19 mouse cellular contexts compared by ENCODE assay signal in genomic region chr13:97452386-97453089, GRCm38 (mm10).
DNase-seq lines count a peak whose midpoint lies in the region; ATAC-seq lines count a peak whose summit lies in the region.
"Had no signal": no experiment of that assay in that cellular context is flagged by ENCODE, and none has a peak within 500 bp of the region (broad histone marks: within the 10 kb centered on the region; RNA-seq: fewer than 3 reads in every experiment).

No protein-coding gene starts in this region.

- no peaks in the 10 kb centered on the region for H3K9me3 ChIP-seq in hindbrain, embryonic 10.5 days
- no peaks in the 10 kb centered on the region for H3K9me3 ChIP-seq in hindbrain, embryonic 11.5 days (ENCODE audit: control insufficient read depth, low read length)
- no peaks in the 10 kb centered on the region for H3K9me3 ChIP-seq in embryonic facial prominence, embryonic 10.5 days
- no peaks in the 10 kb centered on the region for H3K9me3 ChIP-seq in liver, embryonic 12.5 days (replicated peaks)
- H3K9me3 ChIP-seq: lung, embryonic 15.5 days; neural tube, embryonic 13.5 days had no signal

- H3K27ac ChIP-seq in hindbrain, embryonic 10.5 days, result peak overlapping the region; percentile 72
- H3K27ac ChIP-seq in hindbrain, embryonic 11.5 days (ENCODE audit: low read depth, low read length), result no peak overlapping the region
- peak overlapping the region; percentile 65 for H3K27ac ChIP-seq in embryonic facial prominence, embryonic 10.5 days (replicated peaks)
- peak overlapping the region; percentile 95 for H3K27ac ChIP-seq in liver, embryonic 12.5 days
- H3K27ac ChIP-seq: lung, embryonic 15.5 days; neural tube, embryonic 13.5 days had no signal

- no peaks in the 10 kb centered on the region for H3K27me3 ChIP-seq in hindbrain, embryonic 10.5 days (ENCODE audit: insufficient read depth, poor library complexity, severe bottlenecking)
- H3K27me3 ChIP-seq in hindbrain, embryonic 11.5 days (ENCODE audit: control insufficient read depth, insufficient read depth, low read length), result no peaks in the 10 kb centered on the region
- no peaks in the 10 kb centered on the region for H3K27me3 ChIP-seq in embryonic facial prominence, embryonic 10.5 days (replicated peaks; ENCODE audit: low read depth, poor library complexity, severe bottlenecking)
- H3K27me3 ChIP-seq in liver, embryonic 12.5 days (replicated peaks), result no peaks in the 10 kb centered on the region
- H3K27me3 ChIP-seq: lung, embryonic 15.5 days; neural tube, embryonic 13.5 days had no signal

- H3K36me3 ChIP-seq in hindbrain, embryonic 10.5 days, result no peaks in the 10 kb centered on the region
- no peaks in the 10 kb centered on the region for H3K36me3 ChIP-seq in hindbrain, embryonic 11.5 days (ENCODE audit: control insufficient read depth, insufficient read depth, low read length)
- H3K36me3 ChIP-seq in embryonic facial prominence, embryonic 10.5 days (replicated peaks), result no peaks in the 10 kb centered on the region
- no peaks in the 10 kb centered on the region for H3K36me3 ChIP-seq in liver, embryonic 12.5 days
- H3K36me3 ChIP-seq: lung, embryonic 15.5 days; neural tube, embryonic 13.5 days had no signal

- no peak overlapping the region for H3K4me3 ChIP-seq in hindbrain, embryonic 10.5 days
- H3K4me3 ChIP-seq in hindbrain, embryonic 11.5 days (ENCODE audit: low read depth, low read length), result no peak overlapping the region
- no peak overlapping the region for H3K4me3 ChIP-seq in embryonic facial prominence, embryonic 10.5 days
- peak overlapping the region; percentile 27 for H3K4me3 ChIP-seq in liver, embryonic 12.5 days
- H3K4me3 ChIP-seq: lung, embryonic 15.5 days; neural tube, embryonic 13.5 days had no signal

- no peak for ATAC-seq in hindbrain, embryonic 11.5 days (ENCODE audit: low FRiP score)
- ATAC-seq in liver, embryonic 12.5 days, result peak; percentile 81
- ATAC-seq: activated CD4-positive, CD25-positive, alpha-beta regulatory T cell, adult 4 months; CD4-positive, CD25-positive, alpha-beta regulatory T cell, adult 4 months had no signal

- 41% methylated on average over 11 of the region's 11 CpGs for WGBS in hindbrain, embryonic 10.5 days
- WGBS in hindbrain, embryonic 11.5 days, result 40% methylated on average over 11 of the region's 11 CpGs
- WGBS in embryonic facial prominence, embryonic 10.5 days, result 38% methylated on average over 11 of the region's 11 CpGs
- WGBS in liver, embryonic 12.5 days (ENCODE audit: insufficient replicate concordance), result 29% methylated on average over 11 of the region's 11 CpGs

- H3K9ac ChIP-seq in hindbrain, embryonic 11.5 days (ENCODE audit: low read depth, low read length), result no peak overlapping the region
- H3K9ac ChIP-seq in liver, embryonic 12.5 days, result peak overlapping the region; percentile 56
- H3K9ac ChIP-seq: lung, embryonic 15.5 days; neural tube, embryonic 13.5 days had no signal

- no peak overlapping the region for H3K4me2 ChIP-seq in hindbrain, embryonic 11.5 days (replicated peaks; ENCODE audit: low read depth, low read length)
- H3K4me2 ChIP-seq in liver, embryonic 12.5 days, result peak overlapping the region; percentile 66
- H3K4me2 ChIP-seq: lung, embryonic 15.5 days; neural tube, embryonic 13.5 days had no signal

- peaks cover 35% of the 10 kb centered on the region for H3K4me1 ChIP-seq in hindbrain, embryonic 10.5 days (replicated peaks)
- H3K4me1 ChIP-seq in hindbrain, embryonic 11.5 days (replicated peaks; ENCODE audit: control insufficient read depth, insufficient read depth, low read length), result 0 out of 2 replicates have a peak, but pooled peaks cover 2% of the 10 kb centered on the region
- peaks cover 44% of the 10 kb centered on the region for H3K4me1 ChIP-seq in embryonic facial prominence, embryonic 10.5 days
- peaks cover 52% of the 10 kb centered on the region for H3K4me1 ChIP-seq in liver, embryonic 12.5 days

- no peak for DNase-seq in hindbrain, embryonic 10.5 days (ENCODE audit: low spot score)
- DNase-seq in hindbrain, embryonic 11.5 days (ENCODE audit: low spot score), result no peak
- DNase-seq in R1 (ENCODE audit: low read depth, low spot score), result peak; percentile 54
- no peak for DNase-seq in embryonic facial prominence, embryonic 10.5 days (ENCODE audit: low spot score)
- DNase-seq in right cerebral cortex, adult 2 months (ENCODE audit: low spot score in 2 of 2), result no peak
- DNase-seq in thymus, postnatal 4 days, result no peak
- no peak for DNase-seq in thymus, postnatal 10 days (ENCODE audit: low spot score in 2 of 2)
- DNase-seq: adrenal gland, postnatal 25 days; cerebellum, adult 9-11 months; heart, postnatal 36 days; kidney, adult 2 months; kidney, postnatal 4 days; left cerebral cortex, postnatal 4 days; thymus, postnatal 25 days had no signal
